Comparison of ENCODE assay signal across 10 mouse cellular contexts in genomic region chr3:41282431-41283037, GRCm38 (mm10).
DNase-seq lines count a peak whose midpoint lies in the region; ATAC-seq lines count a peak whose summit lies in the region.
"Had no signal": no experiment of that assay in that cellular context is flagged by ENCODE, and none has a peak within 500 bp of the region (broad histone marks: within the 10 kb centered on the region; RNA-seq: fewer than 3 reads in every experiment).

No protein-coding gene starts in this region.

- H3K27ac ChIP-seq in neural tube, embryonic 14.5 days (ENCODE audit: low read depth, low read length), result no peak overlapping the region
- no peak overlapping the region for H3K27ac ChIP-seq in limb, embryonic 11.5 days (replicated peaks; ENCODE audit: low read depth, low read length)

- H3K9ac ChIP-seq in neural tube, embryonic 14.5 days (replicated peaks; ENCODE audit: low read depth, low read length), result no peak overlapping the region
- no peak overlapping the region for H3K9ac ChIP-seq in limb, embryonic 11.5 days (ENCODE audit: low read length)

- DNase-seq in cerebellum, postnatal 10 days, result peak; percentile 17 to 25
- no peak for DNase-seq in cerebellum, adult 9-10 months
- no peak for DNase-seq in neural tube, embryonic 10.5 days (ENCODE audit: extremely low spot score, low spot score)
- peak; percentile 32 for DNase-seq in limb, embryonic 11.5 days (ENCODE audit: low spot score)
- peak; percentile 51 for DNase-seq in yolk sac, embryonic 10.5 days (ENCODE audit: low spot score)
- no peak for DNase-seq in right cerebral cortex, postnatal 14 days
- no peak for DNase-seq in gastrocnemius, adult 8-10 months (ENCODE audit: low spot score in 2 of 2)
- DNase-seq: gastrocnemius, postnatal 25 days; layer of hippocampus, adult 9-11 months had no signal

- no peak overlapping the region for H3K4me3 ChIP-seq in neural tube, embryonic 14.5 days (ENCODE audit: low read depth, low read length)
- H3K4me3 ChIP-seq in limb, embryonic 11.5 days (ENCODE audit: low read depth, low read length), result no peak overlapping the region

- H3K4me1 ChIP-seq in neural tube, embryonic 14.5 days (ENCODE audit: control insufficient read depth, insufficient read depth, low read length), result peaks cover 6% of the 10 kb centered on the region; the same call in 1 of the 2 replicates
- H3K4me1 ChIP-seq in limb, embryonic 11.5 days (ENCODE audit: control insufficient read depth, insufficient read depth, low read length), result peaks cover 11% of the 10 kb centered on the region; the same call in 1 of the 2 replicates

- WGBS in neural tube, embryonic 14.5 days, result 53% methylated on average over 8 of the region's 8 CpGs
- WGBS in limb, embryonic 11.5 days, result 14% methylated on average over 8 of the region's 8 CpGs

- no peaks in the 10 kb centered on the region for H3K27me3 ChIP-seq in neural tube, embryonic 14.5 days (ENCODE audit: control insufficient read depth, insufficient read depth, low read length)
- H3K27me3 ChIP-seq in limb, embryonic 11.5 days (ENCODE audit: control insufficient read depth, insufficient read depth, low read length), result no peaks in the 10 kb centered on the region

- H3K4me2 ChIP-seq in neural tube, embryonic 14.5 days (ENCODE audit: low read depth, low read length), result no peak overlapping the region
- H3K4me2 ChIP-seq in limb, embryonic 11.5 days (ENCODE audit: low read depth, severe bottlenecking), result no peak overlapping the region

- peak; percentile 46; the same call in 1 of the 2 replicates for ATAC-seq in neural tube, embryonic 14.5 days (ENCODE audit: low read depth)
- ATAC-seq in limb, embryonic 11.5 days (ENCODE audit: insufficient number of reproducible peaks, low FRiP score, low TSS enrichment, low read depth), result no peak

- H3K36me3 ChIP-seq in neural tube, embryonic 14.5 days (ENCODE audit: control insufficient read depth, insufficient read depth, low read length), result no peaks in the 10 kb centered on the region
- no peaks in the 10 kb centered on the region for H3K36me3 ChIP-seq in limb, embryonic 11.5 days (ENCODE audit: control insufficient read depth, insufficient read depth, low read length)

- H3K9me3 ChIP-seq in neural tube, embryonic 14.5 days (ENCODE audit: control insufficient read depth, low read length), result no peaks in the 10 kb centered on the region
- no peaks in the 10 kb centered on the region for H3K9me3 ChIP-seq in limb, embryonic 11.5 days (ENCODE audit: control insufficient read depth, low read length)

Comparison
In these comparisons a context has a peak if more than half of its experiments do, and no peak if none do; other contexts are left out.
1. DNase-seq: peak in cerebellum, postnatal 10 days (2 of 2), limb, embryonic 11.5 days (single experiment) and yolk sac, embryonic 10.5 days (single experiment); none in cerebellum, adult 9-10 months (single experiment), neural tube, embryonic 10.5 days (single experiment), right cerebral cortex, postnatal 14 days (single experiment) and gastrocnemius, adult 8-10 months (0 of 2).